Mouse (Mus musculus): Measurements from ENCODE around the gene Hspa2.
A peak's percentile ranks its signal among the peaks of the same experiment; 100 is the strongest.
"Not testable (repeated sequence)": the region's sequence is repeated elsewhere in the genome, so short reads cannot be mapped to it uniquely, and the experiment has no call there.

Gene Hspa2

GRCm38 (mm10) chr12:76431431-76431830 lies 27.5 kb downstream of the Hspa2 start:
- no peak for DNase-seq (ENCODE audit: low read depth, low spot score)

DNA sequence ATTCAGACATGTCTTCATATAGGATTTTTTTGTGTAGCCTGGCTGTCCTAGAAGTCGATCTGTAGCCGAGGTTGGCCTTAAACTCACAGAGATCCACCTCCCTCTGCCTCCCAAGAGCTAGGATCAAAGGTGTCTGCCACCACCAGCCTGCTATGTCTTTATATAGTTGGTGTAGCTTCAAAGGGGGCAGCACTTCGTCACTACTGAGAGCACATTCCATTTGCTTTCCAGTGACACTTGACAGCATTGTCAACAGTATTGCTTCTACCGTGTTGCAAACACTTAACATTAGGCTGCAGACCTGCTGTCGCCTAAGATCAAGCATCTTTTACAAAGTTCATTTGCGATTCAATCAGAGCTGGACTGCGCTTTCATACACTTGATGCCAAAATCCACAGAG lies 30.1 kb downstream of the Hspa2 start:
- no peak for DNase-seq (ENCODE audit: low read depth, low spot score)

DNA sequence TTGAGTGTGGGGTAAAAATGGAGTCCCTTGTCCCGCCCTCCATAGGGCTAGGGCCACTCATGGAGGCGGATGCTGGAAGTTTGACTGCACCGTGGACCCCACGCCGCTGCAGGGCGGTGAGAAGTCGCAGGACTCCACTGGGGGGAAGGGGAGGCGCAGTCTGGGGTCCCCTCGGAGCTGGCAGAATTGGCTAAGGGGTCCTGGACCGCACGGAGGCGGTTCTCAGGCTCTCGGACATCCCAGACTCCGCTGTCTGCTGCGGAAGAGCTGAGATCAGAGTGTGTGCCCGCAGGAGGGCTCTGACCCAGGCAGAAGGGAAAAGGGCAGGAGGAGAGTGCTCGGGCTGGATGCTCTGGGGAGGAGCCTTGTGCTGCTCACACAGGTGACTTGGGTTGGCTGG lies 31.1 kb downstream of the Hspa2 start:
- no peak for DNase-seq (ENCODE audit: low read depth, low spot score)

- DNase-seq (ENCODE audit: low read depth, low spot score): no peak
These were observed 31.6 kb downstream of the Hspa2 start for GRCm38 (mm10) chr12:76435549-76435948.

- not testable (repeated sequence) for DNase-seq (ENCODE audit: low read depth, low spot score)
These were observed 39.5 kb downstream of the Hspa2 start for GRCm38 (mm10) chr12:76443488-76443887.

- DNase-seq (ENCODE audit: low read depth, low spot score): peak; percentile 25
These were observed 40.4 kb downstream of the Hspa2 start for GRCm38 (mm10) chr12:76444359-76444772.

- no peak for DNase-seq (ENCODE audit: low read depth, low spot score)
These were observed 40.9 kb downstream of the Hspa2 start for GRCm38 (mm10) chr12:76444862-76445261.

DNA sequence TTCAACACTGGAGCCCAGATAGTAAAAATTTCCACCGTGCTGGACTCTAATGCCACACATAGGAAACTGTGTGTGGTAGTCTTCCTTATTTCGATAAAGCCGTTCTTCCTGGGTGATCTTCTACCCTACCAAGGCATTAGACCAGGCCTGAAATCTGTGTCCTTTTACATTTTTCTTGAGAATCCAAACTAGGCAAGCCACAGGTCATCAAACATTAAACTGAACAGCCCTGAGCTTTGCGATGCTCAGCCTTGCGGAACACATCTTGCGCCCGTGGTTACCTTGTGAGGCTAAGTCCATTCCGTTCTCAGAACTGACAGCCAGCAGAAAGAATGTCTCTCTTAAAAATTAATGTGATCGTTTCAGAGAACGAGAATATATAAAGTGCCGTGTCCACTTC lies 42.2 kb downstream of the Hspa2 start:
- DNase-seq (ENCODE audit: low read depth, low spot score): no peak

DNA sequence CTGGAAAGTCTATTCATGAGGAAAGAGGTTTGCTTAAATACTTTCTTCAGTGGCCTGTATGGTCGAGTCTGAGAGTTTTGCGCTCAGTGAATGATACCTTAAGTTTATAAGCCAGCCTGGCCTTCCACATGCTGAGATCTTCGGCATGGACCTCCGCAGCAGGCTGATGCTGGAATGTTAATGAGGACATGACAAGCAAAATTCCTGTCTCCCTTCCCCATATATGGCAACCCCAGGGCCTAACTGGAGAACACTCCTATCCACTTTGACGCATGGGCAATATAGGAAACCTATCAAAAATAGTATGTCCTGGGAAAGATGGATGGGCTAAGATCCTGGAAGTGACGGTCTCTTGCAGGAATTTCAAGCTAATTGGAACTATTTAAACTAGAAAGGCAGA lies 44.2 kb downstream of the Hspa2 start:
- no peak for DNase-seq (ENCODE audit: low read depth, low spot score)

GRCm38 (mm10) chr12:76452203-76452602 lies 48.2 kb downstream of the Hspa2 start:
- DNase-seq (ENCODE audit: low read depth, low spot score): no peak

All from CD4-positive, CD25-positive, alpha-beta regulatory T cell, adult 2 months (primary cell).